Mouse (Mus musculus): ENCODE data around the gene Mrps18a.

GRCm38 (mm10) chr17:46138563-46139236 is 27.9 kb downstream of the Mrps18a start:
- TF ChIP-seq MAFK (IDR thresholded peaks at IDR 0.05; ENCODE audit: insufficient read depth, low read depth, low read length) (no peak), ZNF384 (IDR thresholded peaks at IDR 0.05; ENCODE audit: low read depth, low read length) (no peak), HCFC1 (IDR thresholded peaks at IDR 0.05; ENCODE audit: borderline replicate concordance, insufficient read depth, low read length) (no peak)

Measured in ES-E14 (cell line).